In genomic region chr2:72446106-72446505, GRCm38 (mm10) we compare ENCODE assay signal across 15 mouse cellular contexts.
"Had no signal": no experiment of that assay in that cellular context is flagged by ENCODE, and none has a peak within 500 bp of the region (broad histone marks: within the 10 kb centered on the region; RNA-seq: fewer than 3 reads in every experiment).

No protein-coding gene starts in this region.

- H3K36me3 ChIP-seq: limb, embryonic 12.5 days had no signal

- H3K4me1 ChIP-seq: limb, embryonic 12.5 days; limb, embryonic 15.5 days; liver, embryonic 13.5 days; lung, embryonic 15.5 days had no signal

- H3K4me3 ChIP-seq: limb, embryonic 12.5 days; limb, embryonic 15.5 days; liver, embryonic 13.5 days; lung, embryonic 15.5 days had no signal

- H3K4me2 ChIP-seq: limb, embryonic 12.5 days; limb, embryonic 15.5 days; liver, embryonic 13.5 days; lung, embryonic 15.5 days had no signal

- H3K9ac ChIP-seq: limb, embryonic 12.5 days; limb, embryonic 15.5 days; liver, embryonic 13.5 days; lung, embryonic 15.5 days had no signal

- H3K9me3 ChIP-seq: limb, embryonic 12.5 days; limb, embryonic 15.5 days; liver, embryonic 13.5 days; lung, embryonic 15.5 days had no signal

- H3K27me3 ChIP-seq: limb, embryonic 12.5 days; limb, embryonic 15.5 days; liver, embryonic 13.5 days; lung, embryonic 15.5 days had no signal

- DNase-seq: kidney, adult 18-20 months; kidney, adult 9 months; kidney, postnatal 14 days; kidney, postnatal 4 days; left cerebral cortex, postnatal 4 days; liver, embryonic 13.5 days; lung, adult 18-20 months; lung, postnatal 10 days; lung, postnatal 36 days; midbrain, embryonic 14.5 days; thymus, adult 18-20 months; thymus, postnatal 36 days had no signal

- H3K27ac ChIP-seq: limb, embryonic 12.5 days; limb, embryonic 15.5 days; liver, embryonic 13.5 days; lung, embryonic 15.5 days had no signal
